Mouse (Mus musculus) embryonic facial prominence, embryonic 15.5 days (tissue): ENCODE measurements around the gene Fbxl5. TPM values are rescaled to one million over a fixed set of nuclear protein-coding genes. Genes with fewer than 3 reads are reported as not detected.

ENCODE experiments used
- ATAC-seq: fragments of 200-750 bp; cut with Nextera tagmentation; 2 replicates; pipeline ENCODE4 v1.8.0; 2017; ENCODE audit warnings: low read depth, moderate TSS enrichment; ENCODE audit not compliant: insufficient number of reproducible peaks, low FRiP score, low TSS enrichment
- H3K27ac ChIP-seq: fragments of 300-500 bp; sonication (generic); replicated peaks from 2 replicates; pipeline ENCODE4 v1.5.1; 2015; ENCODE audit warnings: mild to moderate bottlenecking, inconsistent platforms
- H3K27me3 ChIP-seq: fragments of 300-500 bp; sonication (generic); 2 replicates; pipeline ENCODE4 v1.6.1; 2015; ENCODE audit warnings: inconsistent platforms
- H3K36me3 ChIP-seq: fragments of 300-500 bp; sonication (generic); 2 replicates; pipeline ENCODE4 v1.6.1; 2015; ENCODE audit warnings: mild to moderate bottlenecking, inconsistent platforms
- H3K4me1 ChIP-seq: fragments of 300-500 bp; sonication (generic); 2 replicates; pipeline ENCODE4 v1.6.1; 2015; ENCODE audit warnings: inconsistent platforms
- H3K4me2 ChIP-seq: fragments of 300-500 bp; sonication (generic); replicated peaks from 2 replicates; pipeline ENCODE4 v1.6.1; 2015; ENCODE audit warnings: mild to moderate bottlenecking, inconsistent platforms
- H3K4me3 ChIP-seq: fragments of 300-500 bp; sonication (generic); replicated peaks from 2 replicates; pipeline ENCODE4 v1.5.1; 2015; ENCODE audit warnings: mild to moderate bottlenecking, inconsistent platforms
- H3K9ac ChIP-seq: fragments of 300-500 bp; sonication (generic); 2 replicates; pipeline ENCODE4 v1.6.1; 2015; ENCODE audit warnings: inconsistent platforms
- H3K9me3 ChIP-seq: fragments of 300-500 bp; sonication (generic); replicated peaks from 2 replicates; pipeline ENCODE4 v1.6.1; 2016; ENCODE audit warnings: inconsistent platforms
- WGBS: fragments of 180-500 bp; shearing (Covaris S2); methylation state at CpG from one replicate; pipeline ENCODE4 v1.1.7; 2015; 5-methylcytosine and 5-hydroxymethylcytosine counted together
- polyA plus RNA-seq: library from polyadenylated mRNA; unstranded; fragments of >200 nt; fragmentation: Nextera tagmentation; extraction: Ambion mirVana; gene quantifications from 2 replicates; pipeline ENCODE4 v1.2.1, GENCODE M21; 2015

Gene Fbxl5
- polyA plus RNA-seq, 1 experiment from 2014 or later: 55.3 TPM

DNA sequence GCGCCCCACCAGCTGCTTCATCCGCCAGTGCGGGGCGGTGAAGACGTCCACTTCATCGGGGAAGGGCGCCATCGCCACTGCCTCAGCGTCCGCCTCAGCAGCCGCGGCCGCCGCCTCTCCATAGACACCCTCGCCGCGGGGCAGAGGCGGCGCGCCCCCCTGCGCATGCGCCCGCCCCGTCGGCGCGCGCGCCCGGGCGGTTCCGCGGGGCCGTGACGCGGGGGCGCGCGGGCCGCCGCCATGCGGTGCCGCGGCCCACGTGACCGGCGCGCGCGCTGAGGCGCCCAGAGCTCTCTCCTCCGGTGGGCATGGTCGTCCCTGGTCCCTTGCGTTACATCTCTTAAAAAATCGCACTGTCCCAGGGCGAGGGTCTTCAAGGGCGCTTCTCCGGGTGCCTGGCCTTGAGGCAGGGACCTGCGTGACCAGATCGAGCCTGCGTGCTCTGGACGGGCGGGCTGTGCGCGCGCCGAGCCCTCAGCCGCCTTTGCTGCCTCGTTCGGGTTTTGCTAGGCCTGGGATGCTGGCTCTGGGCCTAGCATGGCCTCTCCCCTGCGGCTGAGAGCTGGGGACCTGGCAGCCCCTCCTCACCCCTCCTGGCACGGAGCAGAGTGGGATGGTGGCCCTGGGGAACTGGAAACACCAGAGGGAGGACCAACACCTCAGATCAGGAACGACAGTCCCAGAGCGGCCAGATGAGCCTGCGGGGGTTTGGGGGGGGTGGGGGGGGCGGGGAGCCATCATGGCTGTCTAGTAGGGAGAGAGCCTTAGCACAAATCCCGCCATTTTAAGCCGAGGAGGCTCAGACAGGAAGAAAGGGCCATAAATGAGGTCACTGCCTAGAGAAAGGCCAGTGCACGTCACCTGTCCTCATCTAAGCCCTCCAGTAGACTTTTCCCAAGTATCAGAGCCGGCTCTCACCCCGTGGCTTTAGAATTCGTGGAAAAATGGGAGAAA is 39.2 kb downstream of the Fbxl5 start:
- H3K4me3 ChIP-seq: peak overlapping the region; percentile 88
- no peaks in the 10 kb centered on the region for H3K9me3 ChIP-seq
- no peaks in the 10 kb centered on the region for H3K27me3 ChIP-seq
- peak overlapping the region; percentile 77 for H3K9ac ChIP-seq
- ATAC-seq: peak; percentile 88
- peaks cover 10% of the 10 kb centered on the region for H3K4me1 ChIP-seq
- H3K27ac ChIP-seq: peak overlapping the region; percentile 92
- WGBS: 3% methylated on average over 79 of the region's 82 CpGs
- no peaks in the 10 kb centered on the region for H3K36me3 ChIP-seq
- H3K4me2 ChIP-seq: peak overlapping the region; percentile 76

DNA sequence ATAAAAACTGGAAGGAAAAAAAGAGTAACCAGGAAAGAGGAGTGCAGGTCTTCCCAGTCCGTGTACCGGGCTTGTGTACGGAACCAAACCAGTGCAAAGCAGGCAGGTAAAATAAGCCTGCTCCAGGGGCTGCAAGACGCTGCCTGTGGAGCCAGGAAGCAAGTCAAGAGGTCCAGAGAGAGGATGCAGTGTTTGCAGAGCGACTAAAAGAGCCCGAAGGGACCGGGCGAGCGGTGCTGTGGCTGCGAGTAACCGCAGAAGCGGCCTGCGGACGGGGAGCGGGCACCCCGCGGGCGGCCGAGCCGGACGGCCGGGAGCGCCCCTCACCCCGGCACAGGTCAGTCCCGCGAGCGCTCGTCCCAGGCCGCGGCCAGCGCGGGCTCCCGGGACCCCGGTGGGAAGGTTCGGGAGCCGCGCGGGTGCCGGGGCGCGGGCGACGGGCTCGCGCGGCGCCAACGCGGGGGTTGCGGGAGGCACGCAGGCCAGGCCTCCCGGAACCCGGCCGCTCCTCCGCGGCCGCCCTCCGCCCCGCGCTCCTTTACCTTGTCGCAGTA is 39.9 kb downstream of the Fbxl5 start:
- Histone ChIP-seq H3K4me1 (peaks cover 10% of the 10 kb centered on the region), H3K36me3 (no peaks in the 10 kb centered on the region), H3K9ac (peak overlapping the region; percentile 77), H3K9me3 (no peaks in the 10 kb centered on the region), H3K4me3 (peak overlapping the region; percentile 88), H3K4me2 (peak overlapping the region; percentile 76), H3K27ac (peak overlapping the region; percentile 92), H3K27me3 (no peaks in the 10 kb centered on the region)
- WGBS: under 1% methylated on average over 57 of the region's 61 CpGs
- peak; percentile 63 for ATAC-seq

DNA sequence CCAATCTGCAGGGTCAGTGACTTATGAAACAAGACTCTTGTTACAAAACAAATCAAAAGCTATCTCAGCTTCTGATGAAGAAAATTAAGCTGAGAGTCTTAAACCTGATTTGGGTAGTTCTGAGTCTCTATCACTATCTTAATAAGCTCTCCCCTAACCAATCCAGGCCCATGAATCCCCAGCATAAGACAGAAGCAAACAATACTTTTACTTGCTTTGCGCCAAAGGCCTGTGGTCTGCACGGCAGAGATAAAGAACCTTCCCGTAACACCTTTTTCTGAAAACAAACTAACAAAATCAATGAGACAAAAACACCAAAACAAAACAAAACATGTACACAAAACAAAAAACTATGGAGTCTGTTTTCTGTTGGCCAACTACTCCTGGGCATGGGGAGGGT is 42.9 kb downstream of the Fbxl5 start:
- Histone ChIP-seq H3K27me3 (no peaks in the 10 kb centered on the region), H3K9ac (no peak overlapping the region), H3K4me2 (no peak overlapping the region), H3K4me3 (no peak overlapping the region), H3K9me3 (no peaks in the 10 kb centered on the region), H3K36me3 (no peaks in the 10 kb centered on the region), H3K4me1 (peaks cover 10% of the 10 kb centered on the region), H3K27ac (no peak overlapping the region)
- 96% methylated on average over 3 of the region's 3 CpGs for WGBS
- ATAC-seq: no peak

DNA sequence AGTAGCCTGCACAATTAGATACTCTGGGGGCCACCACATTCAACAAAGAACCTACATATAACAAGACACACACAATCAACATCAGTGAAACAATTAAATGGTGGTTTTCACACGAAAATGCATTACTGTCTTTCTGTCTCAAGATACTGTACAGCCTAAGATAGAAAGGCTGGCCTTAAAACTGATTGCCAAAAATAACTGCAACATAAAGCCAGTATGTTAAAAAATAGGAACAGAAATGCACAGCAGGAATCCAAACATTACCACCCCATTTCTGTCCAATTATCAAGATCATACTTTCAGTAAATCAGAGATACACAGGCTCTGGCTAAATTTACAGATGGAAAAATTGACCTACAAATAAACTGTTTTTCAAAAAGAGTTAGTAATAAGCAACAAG is 44.4 kb downstream of the Fbxl5 start:
- no peaks in the 10 kb centered on the region for H3K27me3 ChIP-seq
- H3K36me3 ChIP-seq: no peaks in the 10 kb centered on the region
- ATAC-seq: no peak
- 50% methylated on average over 1 of the region's 1 CpGs for WGBS
- no peak overlapping the region for H3K9ac ChIP-seq
- H3K27ac ChIP-seq: no peak overlapping the region
- no peaks in the 10 kb centered on the region for H3K9me3 ChIP-seq
- H3K4me1 ChIP-seq: peaks cover 5% of the 10 kb centered on the region
- no peak overlapping the region for H3K4me2 ChIP-seq
- no peak overlapping the region for H3K4me3 ChIP-seq

DNA sequence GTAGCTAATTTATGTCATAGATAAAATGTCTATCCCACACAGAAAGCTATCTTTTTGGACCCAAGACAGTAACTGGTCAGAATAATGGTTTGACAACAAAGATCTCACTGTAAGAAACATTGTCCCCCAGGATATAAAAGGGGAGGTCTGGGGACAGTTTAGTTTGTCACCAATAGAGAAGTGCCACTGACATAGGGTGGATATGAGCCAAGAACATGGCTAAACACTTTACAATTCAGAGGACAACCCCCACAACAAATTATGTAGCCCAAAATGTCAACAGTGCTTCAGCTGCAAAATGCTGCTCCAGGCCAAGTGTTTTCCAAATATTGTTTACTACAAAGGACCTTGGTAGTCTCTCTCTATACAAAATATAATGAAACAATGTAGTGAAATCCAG is 45.0 kb downstream of the Fbxl5 start:
- H3K9ac ChIP-seq: no peak overlapping the region
- no peaks in the 10 kb centered on the region for H3K9me3 ChIP-seq
- H3K4me3 ChIP-seq: no peak overlapping the region
- no peaks in the 10 kb centered on the region for H3K36me3 ChIP-seq
- no peak overlapping the region for H3K4me2 ChIP-seq
- peaks cover 5% of the 10 kb centered on the region for H3K4me1 ChIP-seq
- no peaks in the 10 kb centered on the region for H3K27me3 ChIP-seq
- no peak overlapping the region for H3K27ac ChIP-seq
- ATAC-seq: no peak

DNA sequence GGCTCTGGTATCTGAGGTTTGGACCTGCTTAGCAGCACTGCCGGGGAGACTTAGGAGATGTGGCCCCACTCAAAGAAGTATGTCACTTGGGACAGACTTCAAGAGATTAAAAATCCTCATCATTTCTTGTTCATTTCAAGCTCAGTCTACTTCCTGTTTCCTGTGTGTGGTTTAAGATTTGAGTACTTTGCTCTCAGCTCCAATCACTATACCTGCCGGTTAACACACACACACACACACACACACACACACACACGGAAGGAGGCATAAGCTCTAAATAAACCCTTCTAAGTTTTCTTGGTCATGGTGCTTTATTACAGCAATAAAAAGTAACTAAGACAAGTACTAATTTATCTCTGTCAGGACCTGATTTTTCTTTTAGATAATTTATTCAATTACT is 49.9 kb downstream of the Fbxl5 start:
- ATAC-seq: no peak
- no peak overlapping the region for H3K9ac ChIP-seq
- peaks cover 11% of the 10 kb centered on the region for H3K36me3 ChIP-seq
- no peak overlapping the region for H3K27ac ChIP-seq
- no peaks in the 10 kb centered on the region for H3K9me3 ChIP-seq
- no peak overlapping the region for H3K4me2 ChIP-seq
- no peaks in the 10 kb centered on the region for H3K4me1 ChIP-seq
- H3K27me3 ChIP-seq: no peaks in the 10 kb centered on the region
- WGBS: 81% methylated on average over 3 of the region's 3 CpGs
- H3K4me3 ChIP-seq: no peak overlapping the region

DNA sequence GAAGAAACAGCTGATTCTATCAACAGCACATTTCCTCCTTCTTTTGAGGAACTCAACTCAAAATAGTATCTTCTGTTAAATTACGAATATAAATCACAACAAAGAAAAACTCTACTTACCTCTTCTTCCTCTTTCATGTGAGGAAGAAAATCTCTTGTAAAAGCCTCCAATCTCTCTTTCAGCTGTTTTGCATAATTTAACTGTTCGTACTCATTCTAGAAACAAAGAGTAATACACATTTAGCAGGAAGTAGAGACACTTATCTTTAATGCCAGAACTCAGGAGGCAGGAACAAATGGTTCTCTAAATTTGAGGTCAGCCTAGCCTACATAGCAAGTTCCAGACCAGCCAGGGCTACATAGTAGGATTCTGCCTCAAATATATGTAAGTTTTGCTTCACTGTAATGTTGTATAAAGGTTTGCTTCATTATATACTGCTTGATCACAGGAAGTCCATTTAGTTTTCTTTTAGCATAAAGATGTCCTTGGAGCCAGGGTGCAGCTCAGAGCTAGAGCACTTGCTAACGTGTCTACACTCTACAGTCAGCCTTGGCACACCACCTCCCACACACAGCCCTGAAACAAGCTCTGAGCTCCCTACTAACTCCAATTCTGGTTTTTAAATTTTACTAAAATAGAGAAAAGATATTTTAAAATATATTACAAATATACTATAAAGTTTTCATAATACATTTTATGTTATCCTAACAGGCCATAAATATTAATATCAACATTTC is 50.7 kb downstream of the Fbxl5 start:
- no peak overlapping the region for H3K27ac ChIP-seq
- H3K9ac ChIP-seq: no peak overlapping the region
- 84% methylated on average over 3 of the region's 3 CpGs for WGBS
- no peak for ATAC-seq
- H3K9me3 ChIP-seq: no peaks in the 10 kb centered on the region
- H3K4me3 ChIP-seq: no peak overlapping the region
- H3K4me2 ChIP-seq: no peak overlapping the region
- no peaks in the 10 kb centered on the region for H3K4me1 ChIP-seq
- no peaks in the 10 kb centered on the region for H3K27me3 ChIP-seq
- peaks cover 11% of the 10 kb centered on the region for H3K36me3 ChIP-seq

DNA sequence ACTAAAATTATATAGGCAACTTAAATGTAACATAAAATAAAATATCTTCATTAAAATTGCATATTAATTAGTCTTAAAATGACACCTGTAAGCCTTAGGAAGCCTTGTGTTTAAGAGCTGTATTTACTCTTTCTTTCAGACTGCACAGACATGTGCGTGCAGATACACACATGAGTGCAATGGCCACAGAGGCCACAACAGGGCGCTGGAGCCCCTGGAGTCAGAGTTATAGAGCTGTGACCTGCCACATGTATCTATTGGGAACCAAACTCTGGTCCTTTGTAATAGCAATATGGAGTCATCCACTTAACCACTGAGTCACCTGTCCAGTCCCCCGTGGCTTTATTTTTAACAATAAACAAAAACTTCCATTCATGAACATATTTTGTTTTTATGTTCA is 72.3 kb downstream of the Fbxl5 start:
- Histone ChIP-seq H3K9me3 (no peaks in the 10 kb centered on the region), H3K4me1 (no peaks in the 10 kb centered on the region), H3K4me2 (no peak overlapping the region), H3K27ac (no peak overlapping the region), H3K36me3 (peaks cover 5% of the 10 kb centered on the region; the same call in 1 of the 2 replicates), H3K4me3 (no peak overlapping the region), H3K27me3 (no peaks in the 10 kb centered on the region), H3K9ac (no peak overlapping the region)
- no peak for ATAC-seq
- 73% methylated on average over 3 of the region's 3 CpGs for WGBS

DNA sequence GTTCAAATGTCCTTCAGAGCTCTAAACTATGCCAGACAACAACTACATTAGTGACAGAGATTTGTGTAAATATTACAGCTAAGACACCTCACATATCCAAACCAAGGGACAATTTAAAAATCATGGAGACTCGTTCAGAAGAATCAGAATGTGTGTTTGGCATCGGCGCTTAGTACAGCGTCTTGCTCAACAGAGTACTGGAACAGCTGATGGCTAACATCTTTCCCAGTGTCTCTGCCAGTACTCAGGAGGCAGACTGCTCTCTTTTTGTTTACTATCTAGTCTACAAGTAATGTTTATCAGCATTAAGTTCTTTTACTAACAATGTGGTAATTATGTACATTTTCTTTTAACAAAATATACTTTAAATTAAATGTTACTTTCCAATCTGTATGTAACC is 73.4 kb downstream of the Fbxl5 start:
- 91% methylated on average over 4 of the region's 4 CpGs for WGBS
- Histone ChIP-seq H3K36me3 (peaks cover 10% of the 10 kb centered on the region; the same call in 1 of the 2 replicates), H3K9ac (no peak overlapping the region), H3K4me1 (no peaks in the 10 kb centered on the region), H3K9me3 (no peaks in the 10 kb centered on the region), H3K4me2 (no peak overlapping the region), H3K4me3 (no peak overlapping the region), H3K27me3 (no peaks in the 10 kb centered on the region), H3K27ac (no peak overlapping the region)
- ATAC-seq: no peak

DNA sequence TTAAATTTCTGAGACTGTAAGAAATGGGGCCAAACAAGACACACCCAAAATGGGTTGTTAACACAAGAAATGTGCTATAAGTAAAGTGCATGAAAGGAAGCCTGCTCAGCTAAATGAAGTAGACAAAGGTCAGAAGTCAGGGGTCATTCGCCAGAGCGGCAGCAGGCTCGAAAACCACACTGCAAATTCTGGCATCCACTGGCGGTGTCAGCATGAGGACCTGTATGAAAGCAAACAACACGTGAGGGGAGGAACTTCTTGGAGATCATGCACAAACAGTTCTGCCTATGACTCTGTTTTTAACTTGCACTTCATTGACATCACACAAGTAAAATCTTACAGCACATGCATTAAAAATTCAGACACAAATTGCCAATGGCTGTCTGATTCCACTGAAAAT is 76.3 kb downstream of the Fbxl5 start:
- WGBS: 47% methylated on average over 5 of the region's 5 CpGs
- Histone ChIP-seq H3K4me1 (no peaks in the 10 kb centered on the region), H3K27me3 (no peaks in the 10 kb centered on the region), H3K4me3 (no peak overlapping the region), H3K9ac (no peak overlapping the region), H3K27ac (no peak overlapping the region), H3K36me3 (peaks cover 19% of the 10 kb centered on the region; the same call in 1 of the 2 replicates), H3K4me2 (no peak overlapping the region), H3K9me3 (no peaks in the 10 kb centered on the region)
- ATAC-seq: no peak

DNA sequence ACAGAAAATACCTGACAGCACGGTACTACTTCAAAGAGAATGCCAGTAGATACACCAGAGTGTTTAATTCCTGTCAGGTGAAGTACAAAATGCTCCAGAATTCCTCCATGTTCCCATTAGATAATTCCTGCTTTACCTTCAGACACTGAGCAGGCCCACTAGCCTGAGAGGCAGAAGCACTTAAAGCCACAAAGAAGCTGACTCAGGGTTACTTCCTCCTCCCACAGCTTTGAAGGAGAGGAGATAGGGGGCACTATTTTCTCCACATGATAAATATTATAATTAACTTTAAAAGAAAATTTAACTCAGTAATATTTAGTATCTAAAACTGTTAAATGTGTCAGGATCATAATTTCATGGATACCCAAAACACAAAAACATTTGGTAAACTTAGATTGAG is 77.3 kb downstream of the Fbxl5 start:
- Histone ChIP-seq H3K4me3 (no peak overlapping the region), H3K36me3 (peaks cover 20% of the 10 kb centered on the region; the same call in 1 of the 2 replicates), H3K27ac (no peak overlapping the region), H3K27me3 (no peaks in the 10 kb centered on the region), H3K4me1 (no peaks in the 10 kb centered on the region), H3K9ac (no peak overlapping the region), H3K4me2 (no peak overlapping the region), H3K9me3 (no peaks in the 10 kb centered on the region)
- 85% methylated on average over 1 of the region's 1 CpGs for WGBS
- no peak for ATAC-seq
